Mouse (Mus musculus) olfactory bulb, adult 2 months (tissue): ENCODE results near the gene Hist1h3f. TPM values are rescaled to one million over a fixed set of nuclear protein-coding genes. Genes with fewer than 3 reads are reported as not detected.

Experiments used
- H3K27ac ChIP-seq: fragments of 200-500 bp; 2 replicates; pipeline ENCODE4 v1.5.1; 2012; ENCODE audit warnings: low read depth, low read length; ENCODE audit not compliant: insufficient read depth
- H3K4me1 ChIP-seq: fragments of 200-500 bp; 2 replicates; pipeline ENCODE4 v1.6.1; 2012; ENCODE audit warnings: low read length; ENCODE audit not compliant: control insufficient read depth, insufficient read depth
- H3K4me3 ChIP-seq: fragments of 200-500 bp; 2 replicates; pipeline ENCODE4 v1.5.1; 2012; ENCODE audit warnings: mild to moderate bottlenecking, low read depth, low read length, moderate library complexity; ENCODE audit not compliant: insufficient read depth
- CTCF ChIP-seq: fragments of 200-500 bp; IDR thresholded peaks from 2 replicates; pipeline ENCODE4 v1.5.1; 2012; ENCODE audit warnings: low read depth, mild to moderate bottlenecking, low read length, moderate library complexity; ENCODE audit not compliant: insufficient read depth
- POLR2A ChIP-seq: fragments of 200-500 bp; IDR thresholded peaks from 2 replicates; pipeline ENCODE4 v1.6.1; 2012; ENCODE audit warnings: mild to moderate bottlenecking, low read depth, low read length, moderate library complexity; ENCODE audit not compliant: insufficient read depth
- WGBS: fragments of 180-500 bp; shearing (Covaris S2); methylation state at CpG from one replicate; pipeline ENCODE4 v1.1.7; 2018; 5-methylcytosine and 5-hydroxymethylcytosine counted together
- polyA plus RNA-seq: library from polyadenylated mRNA; stranded (reverse); fragments of >200 nt; gene quantifications from 2 replicates; pipeline ENCODE4 v1.2.4, GENCODE M21; 2012; ENCODE audit warnings: low replicate concordance; ENCODE audit not compliant: missing spikeins, insufficient read depth, insufficient read length

Hist1h3f gene
- polyA plus RNA-seq, 1 experiment, result not detected

DNA sequence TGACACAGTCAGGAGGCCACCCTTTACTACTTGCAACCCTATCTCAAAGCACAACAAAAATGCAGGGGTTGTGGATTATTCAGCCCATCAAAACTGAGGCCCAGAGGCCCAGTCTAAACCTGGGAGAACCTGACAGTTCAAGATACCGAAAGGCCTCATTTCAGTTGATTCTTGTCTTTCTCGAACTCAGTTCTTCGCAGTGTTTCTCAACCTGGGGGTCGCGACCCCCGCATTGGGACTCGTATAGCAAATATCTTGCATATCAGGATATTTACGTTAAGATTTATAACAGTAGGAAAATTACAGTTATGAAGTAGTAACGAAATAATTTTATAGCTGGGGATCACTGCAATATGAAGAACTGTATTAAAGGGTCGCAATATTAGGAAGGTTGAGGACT lies 18.0 kb upstream of the Hist1h3f start:
- no peak overlapping the region for H3K4me3 ChIP-seq
- no peaks in the 10 kb centered on the region for H3K4me1 ChIP-seq
- WGBS, result 8% methylated on average over 10 of the region's 10 CpGs
- TF ChIP-seq POLR2A, result no peak
- no peak for TF ChIP-seq CTCF
- H3K27ac ChIP-seq, result no peak overlapping the region

DNA sequence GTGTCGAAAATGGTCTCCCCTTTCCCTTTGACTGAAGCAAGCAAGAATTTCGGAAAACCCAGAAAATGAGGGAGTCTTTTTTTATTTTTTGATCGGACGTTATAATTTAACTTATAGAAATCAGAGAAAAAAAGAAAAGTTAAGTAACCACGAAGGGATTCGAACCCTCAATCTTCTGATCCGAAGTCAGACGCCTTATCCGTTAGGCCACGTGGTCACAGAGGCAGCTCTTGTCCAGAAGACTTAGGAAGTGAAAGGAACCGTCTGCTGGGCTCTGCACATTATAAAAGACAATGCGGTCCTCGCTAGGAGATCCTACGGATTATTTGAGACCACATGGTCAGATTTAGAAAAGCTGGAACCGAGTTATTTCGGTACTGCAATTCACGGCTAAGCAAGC lies 17.5 kb upstream of the Hist1h3f start:
- Histone ChIP-seq H3K27ac (no peak overlapping the region), H3K4me3 (no peak overlapping the region), H3K4me1 (no peaks in the 10 kb centered on the region)
- TF ChIP-seq POLR2A (no peak), CTCF (no peak)
- 1% methylated on average over 17 of the region's 17 CpGs for WGBS

DNA sequence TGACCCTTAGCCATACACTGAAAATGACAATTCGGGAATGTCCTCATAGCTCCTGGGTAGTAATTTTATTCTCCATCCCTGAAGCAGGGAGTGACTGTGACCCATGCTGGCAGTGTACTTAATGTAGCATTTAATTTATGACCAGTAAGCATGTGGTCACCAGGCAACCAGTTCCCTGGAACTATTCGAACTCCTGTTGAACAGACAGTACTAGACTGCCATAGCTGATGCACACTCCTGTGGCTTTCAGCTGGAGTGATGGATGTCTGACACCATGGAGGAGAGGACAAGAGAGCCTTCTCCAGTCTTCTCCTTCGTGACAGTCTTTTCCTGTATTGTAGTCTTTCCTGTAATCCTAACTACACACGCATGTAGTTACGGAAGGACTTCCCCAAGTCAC lies 14.8 kb upstream of the Hist1h3f start:
- 81% methylated on average over 5 of the region's 5 CpGs for WGBS
- Histone ChIP-seq H3K4me3 (no peak overlapping the region), H3K27ac (no peak overlapping the region), H3K4me1 (peaks cover 6% of the 10 kb centered on the region; the same call in 1 of the 2 replicates)
- TF ChIP-seq POLR2A (no peak), CTCF (no peak)

- TF ChIP-seq CTCF (no peak), POLR2A (no peak)
- Histone ChIP-seq H3K27ac (no peak overlapping the region), H3K4me3 (no peak overlapping the region), H3K4me1 (peaks cover 7% of the 10 kb centered on the region; the same call in 1 of the 2 replicates)
- WGBS, result 27% methylated on average over 2 of the region's 2 CpGs
Measured at GRCm38 (mm10) chr13:23529480-23530165, 14.2 kb upstream of the Hist1h3f start.

GRCm38 (mm10) chr13:23530181-23530900 lies 13.5 kb upstream of the Hist1h3f start:
- Histone ChIP-seq H3K4me1 (peaks cover 9% of the 10 kb centered on the region; the same call in 1 of the 2 replicates), H3K27ac (peak overlapping the region; percentile 95), H3K4me3 (peak overlapping the region; percentile 57)
- WGBS, result under 1% methylated on average over 20 of the region's 20 CpGs
- no peak for TF ChIP-seq CTCF
- TF ChIP-seq POLR2A, result no peak

GRCm38 (mm10) chr13:23530901-23531875 lies 12.7 kb upstream of the Hist1h3f start, which contains the start of gene Hist1h4h:
Gene Hist1h4h (plus strand): TSS chr13:23531050.
- whole genome bisulfite sequencing, result under 1% methylated on average over 58 of the region's 70 CpGs
- Histone ChIP-seq H3K4me3 (peak within 1 kb of the TSS; percentile 57), H3K27ac (peak within 1 kb of the TSS; percentile 95), H3K4me1 (peaks cover 12% of the 10 kb centered on the region)
- TF ChIP-seq CTCF (no peak), POLR2A (peak; percentile 92)

GRCm38 (mm10) chr13:23532262-23533075 lies 11.4 kb upstream of the Hist1h3f start:
- H3K4me1 ChIP-seq, result peaks cover 12% of the 10 kb centered on the region
- no peak overlapping the region for H3K27ac ChIP-seq
- no peak for TF ChIP-seq POLR2A
- H3K4me3 ChIP-seq, result no peak overlapping the region
- WGBS, result 13% methylated on average over 9 of the region's 9 CpGs

- peak within 1 kb of the TSS; percentile 69; the same call in 1 of the 2 replicates for H3K27ac ChIP-seq
- peaks cover 12% of the 10 kb centered on the region for H3K4me1 ChIP-seq
- under 1% methylated on average over 29 of the region's 53 CpGs for WGBS
- H3K4me3 ChIP-seq, result peak within 1 kb of the TSS; percentile 50
Measured at GRCm38 (mm10) chr13:23533560-23534367, 10.1 kb upstream of the Hist1h3f start, which contains the start of gene Hist1h2af. Gene Hist1h2af (plus strand): TSS chr13:23533906.
